Mouse (Mus musculus): ENCODE results near the gene Trp53tg5.

GRCm38 (mm10) chr2:164433278-164433895, 40.1 kb downstream of the Trp53tg5 start:
- TF ChIP-seq CTCF (IDR thresholded peaks at IDR 0.05) (no peak), EP300 (IDR thresholded peaks at IDR 0.05) (no peak)

Data from lung, postnatal 0 days (tissue).